Mouse (Mus musculus) spleen, adult 2 months (tissue): ENCODE data around the gene Them7.

ENCODE experiments used
- CTCF ChIP-seq: fragments of 200-500 bp; IDR thresholded peaks from 2 replicates; pipeline ENCODE4 v1.5.1; 2011; ENCODE audit warnings: mild to moderate bottlenecking, inconsistent platforms; ENCODE audit not compliant: insufficient read depth, insufficient read length, insufficient replicate concordance; ENCODE audit errors: extremely low read depth
- POLR2A ChIP-seq: fragments of 200-500 bp; IDR thresholded peaks from 2 replicates; pipeline ENCODE4 v1.6.1; 2011; ENCODE audit warnings: low read depth, low read length, inconsistent platforms

DNA sequence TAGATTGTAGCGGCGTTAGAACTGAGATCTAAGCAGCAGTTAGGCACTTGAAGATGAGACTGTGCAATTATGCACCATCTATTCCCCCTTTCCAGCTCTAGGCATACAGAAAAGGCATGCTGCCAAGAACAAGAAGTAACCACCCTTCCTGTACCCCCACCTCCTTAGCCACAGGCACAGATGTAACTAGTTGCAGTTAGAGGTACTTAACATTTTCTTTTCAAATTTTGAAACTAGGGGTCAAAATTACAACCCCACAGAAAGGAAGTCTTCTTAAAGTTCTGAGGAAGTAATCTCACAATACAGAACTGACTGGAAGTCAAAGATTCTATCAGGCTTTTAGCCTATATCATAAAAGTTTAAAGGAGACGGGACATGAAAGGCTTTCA is 861 bp downstream of the Them7 start:
- TF ChIP-seq CTCF, result no peak
- no peak for TF ChIP-seq POLR2A
